Mouse (Mus musculus) hindbrain, embryonic 11.5 days (tissue): ENCODE measurements around the gene Hoxb9. TPM values are rescaled to one million over a fixed set of nuclear protein-coding genes. Genes with fewer than 3 reads are reported as not detected.

Experiments
- ATAC-seq: fragments of 200-750 bp; cut with Nextera tagmentation; 2 replicates; pipeline ENCODE4 v1.8.0; 2017; ENCODE audit warnings: mild to moderate bottlenecking, moderate TSS enrichment, moderate library complexity; ENCODE audit not compliant: low FRiP score
- DNase-seq: peaks from one replicate; pipeline ENCODE4 v3.0.0-alpha.2; 2015; ENCODE audit warnings: low spot score
- H3K27ac ChIP-seq: fragments of 300-500 bp; sonication (generic); 2 replicates; pipeline ENCODE4 v1.5.1; 2014; ENCODE audit warnings: mild to moderate bottlenecking, low read depth, low read length
- H3K27me3 ChIP-seq: fragments of 300-500 bp; sonication (generic); 2 replicates; pipeline ENCODE4 v1.6.1; 2014; ENCODE audit warnings: mild to moderate bottlenecking, low read length, moderate library complexity, mixed read lengths; ENCODE audit not compliant: control insufficient read depth, insufficient read depth
- H3K36me3 ChIP-seq: fragments of 300-500 bp; sonication (generic); 2 replicates; pipeline ENCODE4 v1.6.1; 2014; ENCODE audit warnings: mild to moderate bottlenecking, low read length, moderate library complexity, mixed read lengths; ENCODE audit not compliant: control insufficient read depth, insufficient read depth
- H3K4me1 ChIP-seq: fragments of 300-500 bp; sonication (generic); replicated peaks from 2 replicates; pipeline ENCODE4 v1.6.1; 2014; ENCODE audit warnings: low read length, mixed read lengths; ENCODE audit not compliant: control insufficient read depth, insufficient read depth
- H3K4me2 ChIP-seq: fragments of 300-500 bp; sonication (generic); replicated peaks from 2 replicates; pipeline ENCODE4 v1.6.1; 2014; ENCODE audit warnings: mild to moderate bottlenecking, low read depth, low read length
- H3K4me3 ChIP-seq: fragments of 300-500 bp; sonication (generic); 2 replicates; pipeline ENCODE4 v1.5.1; 2014; ENCODE audit warnings: low read depth, low read length
- H3K9ac ChIP-seq: fragments of 300-500 bp; sonication (generic); 2 replicates; pipeline ENCODE4 v1.6.1; 2014; ENCODE audit warnings: low read depth, low read length
- H3K9me3 ChIP-seq: fragments of 300-500 bp; sonication (generic); 2 replicates; pipeline ENCODE4 v1.6.1; 2016; ENCODE audit warnings: low read length; ENCODE audit not compliant: control insufficient read depth
- WGBS: fragments of 180-500 bp; shearing (Covaris S2); extraction: QIAGEN DNeasy Blood & Tissue Kit; methylation state at CpG from one replicate; pipeline ENCODE4 v1.1.7; 2014; 5-methylcytosine and 5-hydroxymethylcytosine counted together
- polyA plus RNA-seq: library from polyadenylated mRNA; unstranded; fragments of >200 nt; fragmentation: Nextera tagmentation; extraction: Ambion mirVana; gene quantifications from 2 replicates; pipeline ENCODE4 v1.2.1, GENCODE M21; 2014

Gene Hoxb9
- polyA plus RNA-seq, 1 experiment from 2014 or later = 0.80 TPM

DNA sequence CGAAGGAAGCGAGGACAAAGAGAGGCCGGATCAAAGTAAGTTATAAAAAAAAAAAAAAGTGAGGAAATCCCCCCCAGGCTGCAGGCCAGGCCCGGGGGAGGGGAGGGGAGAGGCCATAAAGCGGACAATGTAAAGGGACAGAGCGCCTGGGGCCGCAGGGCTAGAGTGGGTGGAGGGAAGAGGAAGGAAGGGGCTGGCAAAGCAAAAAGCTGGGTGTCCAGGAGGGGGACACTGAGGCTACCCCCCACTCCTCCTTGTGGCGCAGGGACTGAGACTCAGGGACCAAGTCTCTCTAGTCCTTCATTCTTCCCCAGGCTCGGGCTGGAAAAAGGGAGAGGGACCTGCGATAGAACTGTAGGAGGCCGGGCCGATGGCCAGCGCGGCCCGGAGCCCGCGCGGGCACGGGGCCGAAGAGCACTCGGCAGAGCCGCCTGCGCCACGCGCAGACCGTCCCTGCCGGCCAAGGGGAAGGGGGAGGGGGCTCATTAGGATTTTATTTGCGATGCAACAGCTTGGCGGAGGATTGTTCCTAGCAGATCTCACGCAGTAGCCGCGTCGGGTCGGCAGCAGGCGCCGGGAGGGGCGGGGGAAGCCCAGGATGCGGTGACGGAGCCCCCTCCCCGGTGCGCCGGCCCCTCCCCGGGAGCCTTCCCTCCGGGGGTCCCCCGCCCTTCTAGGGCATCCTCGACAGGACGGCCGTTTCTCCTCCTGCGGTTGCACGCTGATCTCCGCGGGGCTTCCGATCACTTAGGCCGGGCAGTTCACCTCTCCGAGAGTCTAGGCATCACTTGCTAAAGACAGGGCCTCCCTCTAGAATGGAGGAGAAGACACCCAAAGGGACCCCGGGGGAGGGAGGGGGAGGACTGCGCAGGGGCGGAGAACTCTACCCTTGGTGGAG, 1.0 kb downstream of the Hoxb9 start:
- Histone ChIP-seq H3K4me1 (peaks cover 6% of the 10 kb centered on the region), H3K9me3 (no peaks in the 10 kb centered on the region), H3K27me3 (peaks cover 98% of the 10 kb centered on the region), H3K36me3 (no peaks in the 10 kb centered on the region), H3K9ac (no peak overlapping the region), H3K4me3 (peak overlapping the region; percentile 19), H3K27ac (no peak overlapping the region), H3K4me2 (peak overlapping the region; percentile 21; the same call in 1 of the 2 replicates)
- WGBS = under 1% methylated on average over 53 of the region's 58 CpGs
- DNase-seq = peak; percentile 67
- no peak for ATAC-seq

- Histone ChIP-seq H3K36me3 (no peaks in the 10 kb centered on the region), H3K27ac (no peak overlapping the region), H3K9ac (no peak overlapping the region), H3K9me3 (no peaks in the 10 kb centered on the region), H3K4me2 (no peak overlapping the region), H3K27me3 (peaks cover 100% of the 10 kb centered on the region), H3K4me1 (peaks cover 6% of the 10 kb centered on the region), H3K4me3 (no peak overlapping the region)
- WGBS = 5% methylated on average over 10 of the region's 10 CpGs
- DNase-seq = no peak
- ATAC-seq = no peak
Observed at GRCm38 (mm10) chr11:96274428-96274827, 3.2 kb downstream of the Hoxb9 start.

DNA sequence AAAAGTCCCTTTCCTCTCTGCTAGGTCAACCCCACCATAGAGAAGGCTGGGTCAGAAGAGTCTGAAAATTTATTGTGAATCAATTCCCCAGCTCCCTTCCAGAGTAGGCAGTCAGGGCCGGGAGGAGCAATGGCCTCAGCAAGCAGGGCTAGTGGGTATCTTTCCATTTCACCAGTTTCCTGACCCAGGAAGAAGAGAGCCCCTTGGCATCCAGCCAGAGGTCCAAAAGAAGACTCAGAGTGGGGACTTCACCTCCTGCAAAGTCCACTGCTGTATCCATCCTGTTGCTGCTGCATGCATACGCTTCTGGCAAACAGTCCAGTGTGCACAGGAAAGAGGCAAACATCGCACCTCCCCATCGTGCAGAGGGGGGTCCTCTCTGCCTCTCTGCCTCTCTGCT, 4.6 kb downstream of the Hoxb9 start:
- H3K4me3 ChIP-seq = no peak overlapping the region
- H3K27me3 ChIP-seq = peaks cover 99% of the 10 kb centered on the region
- no peaks in the 10 kb centered on the region for H3K36me3 ChIP-seq
- DNase-seq = no peak
- H3K27ac ChIP-seq = no peak overlapping the region
- whole genome bisulfite sequencing = 4% methylated on average over 4 of the region's 4 CpGs
- H3K9ac ChIP-seq = no peak overlapping the region
- no peaks in the 10 kb centered on the region for H3K9me3 ChIP-seq
- no peak for ATAC-seq
- H3K4me1 ChIP-seq = peaks cover 5% of the 10 kb centered on the region
- no peak overlapping the region for H3K4me2 ChIP-seq

DNA sequence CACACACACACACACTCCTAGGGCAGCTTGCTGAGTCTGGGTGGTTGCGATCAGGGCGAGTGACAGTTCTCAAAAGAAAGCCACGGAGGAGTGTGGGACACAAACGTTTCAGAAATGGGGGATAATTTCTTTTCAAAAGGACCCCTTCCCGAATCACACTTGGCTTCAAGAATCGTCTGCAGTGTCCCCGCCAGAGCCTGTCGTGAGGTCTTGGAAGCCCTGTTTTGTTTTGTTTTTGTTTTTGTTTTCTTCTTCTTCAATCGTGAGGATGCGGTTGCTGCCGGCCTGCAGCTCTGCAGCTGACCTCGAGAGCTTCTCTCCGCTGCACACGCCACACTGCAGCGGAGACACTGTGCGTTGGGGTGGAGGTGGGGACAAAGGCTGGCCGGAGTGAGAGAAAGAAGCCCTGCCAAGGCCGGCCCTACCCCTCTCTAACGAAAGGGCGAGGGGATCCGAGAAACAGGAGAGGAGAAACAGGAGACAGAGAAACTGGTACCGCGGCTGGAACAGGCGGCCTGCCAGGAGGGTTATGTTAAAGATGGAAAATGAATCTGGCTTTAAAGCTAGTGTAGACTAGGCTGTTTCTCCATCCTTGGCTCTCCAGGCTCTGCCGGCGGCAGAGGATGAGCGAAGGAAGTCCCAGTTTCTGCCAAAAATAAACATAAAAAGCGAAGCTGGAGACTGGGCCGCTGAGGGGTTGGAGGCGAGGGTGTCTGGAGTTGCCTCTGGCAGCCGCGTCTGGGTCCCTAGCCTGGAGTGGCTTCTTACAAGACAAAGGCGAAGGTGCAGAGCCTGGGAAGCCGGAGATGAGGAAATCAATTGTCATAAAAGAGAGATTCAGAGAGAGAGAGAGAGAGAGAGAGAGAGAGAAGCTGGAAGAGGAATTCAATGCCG, 6.1 kb downstream of the Hoxb9 start:
- H3K36me3 ChIP-seq = no peaks in the 10 kb centered on the region
- DNase-seq (no peak), ATAC-seq (no peak)
- no peaks in the 10 kb centered on the region for H3K4me1 ChIP-seq
- peaks cover 94% of the 10 kb centered on the region for H3K27me3 ChIP-seq
- H3K9me3 ChIP-seq = no peaks in the 10 kb centered on the region
- no peak overlapping the region for H3K4me2 ChIP-seq
- WGBS = 2% methylated on average over 35 of the region's 35 CpGs
- no peak overlapping the region for H3K4me3 ChIP-seq
- 0 out of 2 replicates have a peak overlapping the region, but pooled peaks have one; percentile 20 for H3K9ac ChIP-seq
- no peak overlapping the region for H3K27ac ChIP-seq

DNA sequence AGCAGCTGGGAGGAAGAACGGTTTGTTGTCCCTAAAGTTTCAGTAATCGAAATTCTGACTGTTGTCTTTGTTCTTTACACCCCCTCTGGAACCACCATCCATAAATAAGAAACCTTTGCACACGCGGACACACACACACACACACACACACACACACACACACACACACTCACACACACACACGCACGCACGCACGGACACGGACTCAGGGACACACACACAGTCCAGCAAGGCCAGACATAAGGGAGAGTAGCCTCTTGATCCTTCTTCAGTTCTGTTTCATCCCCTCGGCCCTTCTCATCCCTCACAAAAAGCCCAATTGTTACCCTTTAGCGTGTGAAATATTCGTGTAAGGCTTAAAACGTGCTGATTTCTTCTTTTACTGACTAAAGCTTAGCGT, 7.1 kb downstream of the Hoxb9 start:
- no peak overlapping the region for H3K9ac ChIP-seq
- no peak for ATAC-seq
- no peak overlapping the region for H3K4me2 ChIP-seq
- H3K4me1 ChIP-seq = no peaks in the 10 kb centered on the region
- 14% methylated on average over 14 of the region's 14 CpGs for WGBS
- no peak for DNase-seq
- no peak overlapping the region for H3K27ac ChIP-seq
- no peaks in the 10 kb centered on the region for H3K9me3 ChIP-seq
- H3K4me3 ChIP-seq = no peak overlapping the region
- H3K36me3 ChIP-seq = no peaks in the 10 kb centered on the region
- peaks cover 90% of the 10 kb centered on the region for H3K27me3 ChIP-seq

DNA sequence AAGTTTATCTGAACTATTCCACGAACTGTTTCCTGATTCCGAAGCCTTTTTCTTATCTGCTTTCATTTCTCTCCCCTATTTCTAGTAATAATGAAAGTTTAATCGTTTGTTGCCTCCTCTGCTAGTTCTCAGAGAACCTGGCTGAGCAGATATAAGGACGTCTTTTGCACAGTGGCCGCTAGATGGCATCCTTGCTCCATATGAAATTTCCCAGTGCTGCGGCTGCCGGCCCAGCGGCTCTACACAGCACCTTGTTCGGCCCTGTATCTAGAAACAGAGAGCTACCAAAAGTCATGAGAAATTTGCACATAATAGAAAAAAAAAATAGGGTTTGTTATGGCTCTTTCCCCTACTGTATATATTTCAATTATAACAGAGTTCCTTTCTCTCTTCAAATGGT, 7.5 kb downstream of the Hoxb9 start:
- no peak overlapping the region for H3K4me2 ChIP-seq

GRCm38 (mm10) chr11:96279421-96280233, 8.4 kb downstream of the Hoxb9 start:
- no peaks in the 10 kb centered on the region for H3K4me1 ChIP-seq
- peaks cover 90% of the 10 kb centered on the region for H3K27me3 ChIP-seq
- H3K9me3 ChIP-seq = no peaks in the 10 kb centered on the region
- DNase-seq (no peak), ATAC-seq (no peak)
- H3K27ac ChIP-seq = no peak overlapping the region
- H3K36me3 ChIP-seq = no peaks in the 10 kb centered on the region
- 2% methylated on average over 31 of the region's 31 CpGs for WGBS
- 0 out of 2 replicates have a peak overlapping the region, but pooled peaks have one; percentile 7 for H3K9ac ChIP-seq
- no peak overlapping the region; the same call in 1 of the 2 replicates for H3K4me2 ChIP-seq
- H3K4me3 ChIP-seq = no peak overlapping the region

More for the DNA sequence above, 7.5 kb downstream of the Hoxb9 start:
- H3K27ac ChIP-seq = no peak overlapping the region
- H3K36me3 ChIP-seq = no peaks in the 10 kb centered on the region
- H3K4me1 ChIP-seq = no peaks in the 10 kb centered on the region
- WGBS = under 1% methylated on average over 9 of the region's 9 CpGs
- no peaks in the 10 kb centered on the region for H3K9me3 ChIP-seq
- peak; percentile 91 for DNase-seq
- H3K4me3 ChIP-seq = no peak overlapping the region
- H3K9ac ChIP-seq = no peak overlapping the region
- peaks cover 90% of the 10 kb centered on the region for H3K27me3 ChIP-seq
- ATAC-seq = no peak
